Mouse (Mus musculus) adrenal gland, adult 8-10 months (tissue): ENCODE results near the gene C1ql4. TPM values are rescaled to one million over a fixed set of nuclear protein-coding genes. Genes with fewer than 3 reads are reported as not detected.

Experiments used
- microRNA-seq, 2 experiments: library from miRNA; unstranded; fragments of <30 nt; microRNA quantifications; one replicate each; pipeline ENCODE4 v1.2.0; 2022
- total RNA-seq, 4 experiments: library from RNA; stranded (reverse); gene quantifications; 2 replicates each; pipeline ENCODE4 v1.2.4; 2022

Gene C1ql4
- total RNA-seq, 4 experiments from 2014 or later = not detected

Small RNAs within 50 kb of the gene (microRNA-seq; reads per million reads assigned to microRNA genes)
- 0 reads per million in 2 experiments for gene Mir6960

Other genes with a start within 250 kb of the C1ql4 start
- gene Kmt2d, start 216.6 kb downstream of the C1ql4 start, total RNA-seq = 100 to 1,000 TPM in 1 of 4 experiments, 10 to 100 TPM in 3; 61.7 to 114 (median 71.8) TPM
- 1 to 10 TPM; 2.8 to 7.2 (median 4.2) TPM for gene Rhebl1, start 193.3 kb downstream of the C1ql4 start, total RNA-seq
- gene Dhh, start 189.3 kb downstream of the C1ql4 start, total RNA-seq = 1 to 10 TPM; 1.8 to 3.8 (median 2.1) TPM
- gene Lmbr1l, start 169.6 kb downstream of the C1ql4 start, total RNA-seq = 10 to 100 TPM; 12.3 to 33.2 (median 27.8) TPM
- 100 to 1,000 TPM; 199 to 221 (median 208) TPM for gene Tuba1b, start 153.3 kb downstream of the C1ql4 start, total RNA-seq
- gene Gm49450, start 134.3 kb downstream of the C1ql4 start, total RNA-seq = not detected
- gene Tuba1a, start 134.1 kb downstream of the C1ql4 start, total RNA-seq = 100 to 1,000 TPM in 3 of 4 experiments, 10 to 100 TPM in 1; 70.5 to 196 (median 116) TPM
- gene Tuba1c, start 57.9 kb downstream of the C1ql4 start, total RNA-seq = 100 to 1,000 TPM; 207 to 347 (median 262) TPM
- gene Prph, start 32.6 kb downstream of the C1ql4 start, total RNA-seq = 1 to 10 TPM in 2 of 4 experiments, under 1 TPM in 2; 0.81 to 2.2 (median 1.4) TPM
- gene Troap, start 13.2 kb downstream of the C1ql4 start, total RNA-seq = 1 to 10 TPM in 1 of 4 experiments, under 1 TPM in 3; 0.22 to 2.3 (median 0.67) TPM
- gene Dnajc22, start 5.4 kb upstream of the C1ql4 start, total RNA-seq = 1 to 10 TPM in 2 of 4 experiments, under 1 TPM in 2; 0.37 to 1.6 (median 1.2) TPM
- gene Spats2, start 38.1 kb upstream of the C1ql4 start, total RNA-seq = 10 to 100 TPM; 13.9 to 20.1 (median 17.6) TPM
- gene Kcnh3, start 137.0 kb upstream of the C1ql4 start, total RNA-seq = 1 to 10 TPM in 3 of 4 experiments, under 1 TPM in 1; 0.70 to 1.9 (median 1.5) TPM
- gene Mcrs1, start 164.1 kb upstream of the C1ql4 start, total RNA-seq = 10 to 100 TPM; 43.9 to 54.3 (median 49.1) TPM
- gene Prpf40b, start 207.3 kb upstream of the C1ql4 start, total RNA-seq = 10 to 100 TPM; 46.5 to 76.6 (median 51.2) TPM
- 1 to 10 TPM; 2.6 to 4.5 (median 3.8) TPM for gene Fam186b, start 208.1 kb upstream of the C1ql4 start, total RNA-seq